Mouse (Mus musculus) brown adipose tissue, adult 24 weeks (tissue): Measurements from ENCODE around the gene Fam209. TPM values are rescaled to one million over a fixed set of nuclear protein-coding genes. Genes with fewer than 3 reads are reported as not detected.

Experiments
- H3K27ac ChIP-seq: fragments of 200-500 bp; replicated peaks from 2 replicates; pipeline ENCODE4 v1.5.1; 2012; ENCODE audit warnings: low read depth, mild to moderate bottlenecking, low read length
- H3K4me1 ChIP-seq: fragments of 200-500 bp; 2 replicates; pipeline ENCODE4 v1.6.1; 2012; ENCODE audit warnings: low read length, mixed read lengths; ENCODE audit not compliant: control insufficient read depth, insufficient read depth, insufficient read length
- H3K4me3 ChIP-seq: fragments of 200-500 bp; 2 replicates; pipeline ENCODE4 v1.5.1; 2012; ENCODE audit warnings: low read depth, mild to moderate bottlenecking, low read length, moderate library complexity; ENCODE audit not compliant: insufficient read depth
- polyA plus RNA-seq: library from polyadenylated mRNA; stranded (reverse); fragments of >200 nt; gene quantifications from 2 replicates; pipeline ENCODE4 v1.2.4, GENCODE M21; 2012; ENCODE audit not compliant: missing spikeins, insufficient read depth, insufficient read length

Fam209 gene
- polyA plus RNA-seq, 1 experiment: not detected

DNA sequence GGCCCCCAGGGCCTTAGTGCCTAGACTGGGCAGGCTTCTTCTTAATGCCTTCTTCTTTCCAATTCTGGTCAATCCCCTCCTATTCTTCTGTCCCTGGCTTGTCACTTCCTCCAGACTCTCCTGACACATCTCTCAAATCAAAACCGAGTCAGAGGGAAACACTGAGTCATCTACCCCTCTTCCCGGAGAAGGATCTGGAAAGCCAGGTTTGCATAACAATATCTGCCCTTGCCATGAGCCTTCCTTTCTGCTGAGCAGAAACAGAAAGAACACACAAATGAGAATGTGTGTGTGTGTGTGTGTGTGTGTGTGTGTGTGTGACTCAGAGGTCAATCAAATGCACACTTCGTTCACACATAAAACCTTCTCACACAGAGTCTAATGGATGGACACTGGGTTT is 26.5 kb downstream of the Fam209 start:
- Histone ChIP-seq H3K27ac (no peak overlapping the region), H3K4me3 (no peak overlapping the region), H3K4me1 (no peaks in the 10 kb centered on the region)

DNA sequence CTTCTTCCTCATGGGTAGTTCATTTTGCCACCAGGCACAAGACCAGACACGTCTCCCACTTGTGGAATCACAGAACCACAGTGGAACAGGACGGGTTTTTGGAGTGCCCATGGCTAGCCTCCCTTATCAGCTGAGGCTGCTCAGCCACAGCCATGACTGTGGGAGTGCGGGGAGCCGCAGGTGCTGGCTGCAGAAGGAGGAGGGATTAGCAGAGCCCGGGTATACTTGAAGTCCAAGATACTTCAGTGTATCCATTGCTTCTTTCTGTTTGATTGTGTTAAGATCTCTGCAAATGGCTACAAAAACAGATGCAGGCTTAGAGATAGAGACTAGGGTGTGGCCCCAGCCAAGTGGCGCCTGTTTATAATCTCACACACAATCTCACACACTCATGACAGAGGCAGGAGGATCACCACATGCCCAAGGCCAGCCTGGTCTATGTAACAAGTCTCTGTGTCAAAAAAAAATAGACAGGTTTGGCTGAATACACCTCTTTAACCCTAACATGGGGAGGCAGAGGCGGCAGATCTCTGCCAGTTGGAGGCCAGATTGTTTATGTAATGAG is 28.5 kb downstream of the Fam209 start:
- Histone ChIP-seq H3K4me1 (no peaks in the 10 kb centered on the region), H3K4me3 (no peak overlapping the region), H3K27ac (no peak overlapping the region)

GRCm38 (mm10) chr2:172501341-172501740 is 29.0 kb downstream of the Fam209 start:
- no peak overlapping the region for H3K27ac ChIP-seq
- H3K4me3 ChIP-seq: no peak overlapping the region
- H3K4me1 ChIP-seq: no peaks in the 10 kb centered on the region

DNA sequence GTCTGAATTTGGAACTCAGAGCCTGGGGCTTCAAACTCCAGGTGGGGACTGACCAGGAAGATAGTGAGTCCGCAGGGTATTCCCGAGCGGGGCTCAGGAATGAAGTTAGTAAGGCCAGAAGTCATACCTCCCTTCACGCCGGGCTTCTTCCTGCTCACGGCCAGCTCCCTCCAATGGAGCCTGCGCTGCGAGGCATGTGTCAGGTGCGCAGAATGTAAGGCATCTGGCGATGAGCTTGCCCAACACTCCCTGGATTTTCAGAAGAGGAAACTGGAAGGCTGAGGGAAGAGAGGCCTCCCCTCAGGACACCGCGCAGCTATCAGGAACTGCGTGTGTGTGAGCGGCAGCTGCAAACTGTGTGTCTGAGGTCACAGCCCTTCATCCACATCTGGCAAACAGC is 29.8 kb downstream of the Fam209 start:
- Histone ChIP-seq H3K4me1 (no peaks in the 10 kb centered on the region), H3K4me3 (no peak overlapping the region), H3K27ac (no peak overlapping the region)

GRCm38 (mm10) chr2:172506121-172506520 is 33.8 kb downstream of the Fam209 start:
- no peak overlapping the region for H3K4me3 ChIP-seq
- no peaks in the 10 kb centered on the region for H3K4me1 ChIP-seq
- H3K27ac ChIP-seq: no peak overlapping the region

GRCm38 (mm10) chr2:172510056-172510712 is 37.9 kb downstream of the Fam209 start:
- H3K4me1 ChIP-seq: no peaks in the 10 kb centered on the region
- no peak overlapping the region for H3K27ac ChIP-seq
- H3K4me3 ChIP-seq: no peak overlapping the region

DNA sequence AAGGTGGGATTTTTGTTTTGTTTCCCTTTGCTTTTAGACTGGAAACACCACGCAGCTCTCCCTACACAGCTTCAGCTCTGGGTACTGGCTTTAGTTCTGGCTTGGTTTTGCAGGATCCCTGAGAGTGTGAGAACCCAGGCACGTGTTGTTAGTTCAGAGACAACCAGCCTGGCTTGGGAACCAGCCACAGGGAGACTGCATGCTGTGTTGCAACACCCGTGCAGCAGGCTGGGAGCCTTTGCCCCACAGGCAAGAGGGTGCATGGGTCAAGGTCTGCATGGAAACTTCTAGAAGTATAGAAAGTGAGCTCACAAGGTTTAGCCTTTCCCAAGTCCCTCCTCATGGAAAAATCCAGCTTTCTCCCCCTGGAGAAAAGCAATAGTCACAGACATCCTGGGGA is 38.6 kb downstream of the Fam209 start:
- no peak overlapping the region for H3K4me3 ChIP-seq
- H3K27ac ChIP-seq: peak overlapping the region; percentile 65
- H3K4me1 ChIP-seq: no peaks in the 10 kb centered on the region

DNA sequence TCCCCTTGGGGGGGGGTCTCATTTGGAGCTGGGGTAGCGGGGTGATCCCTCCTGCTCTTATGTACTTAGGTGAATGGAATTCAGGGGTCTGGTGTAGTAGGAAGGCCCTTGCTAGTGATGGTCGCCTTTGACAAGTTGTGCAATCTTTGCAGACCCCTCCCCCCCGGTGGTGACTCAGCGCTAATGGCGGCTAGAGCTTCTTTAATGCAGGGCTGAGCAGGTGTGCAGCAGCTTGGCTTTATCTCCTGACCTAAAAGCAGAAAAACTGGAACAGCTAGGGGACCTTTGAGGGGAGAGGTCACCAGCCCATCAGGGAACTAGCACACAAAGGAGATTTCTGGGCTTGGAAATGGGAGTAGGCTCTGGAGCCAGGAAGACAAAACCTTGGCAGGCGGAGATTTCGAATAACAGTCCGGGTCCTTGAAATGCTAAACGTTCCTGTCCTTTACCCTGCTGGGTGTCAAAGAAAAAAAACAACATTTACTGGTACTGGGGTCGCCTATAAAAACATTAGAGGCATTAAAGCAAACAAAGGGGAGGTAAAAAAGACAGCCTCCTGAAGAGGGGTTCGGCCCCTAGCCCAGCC is 44.2 kb downstream of the Fam209 start:
- H3K4me3 ChIP-seq: no peak overlapping the region
- H3K4me1 ChIP-seq: peaks cover 2% of the 10 kb centered on the region; the same call in 1 of the 2 replicates
- no peak overlapping the region for H3K27ac ChIP-seq

GRCm38 (mm10) chr2:172520616-172521371 is 48.5 kb downstream of the Fam209 start:
- peaks cover 2% of the 10 kb centered on the region; the same call in 1 of the 2 replicates for H3K4me1 ChIP-seq
- no peak overlapping the region for H3K27ac ChIP-seq
- no peak overlapping the region for H3K4me3 ChIP-seq

- Histone ChIP-seq H3K27ac (no peak overlapping the region), H3K4me1 (no peaks in the 10 kb centered on the region), H3K4me3 (no peak overlapping the region)
Observed at GRCm38 (mm10) chr2:172522528-172522927, 50.2 kb downstream of the Fam209 start.

Other genes starting within 250 kb of the Fam209 start
- not detected in 2 replicates for gene Mc3r, start 224.0 kb upstream of the Fam209 start, polyA plus RNA-seq
- 8.7 and 14.8 TPM in 2 replicates for gene Fam210b, start 127.0 kb upstream of the Fam209 start, polyA plus RNA-seq
- 1.3 TPM in 1 of 2 replicates, not detected in the other for gene Aurka, start 102.0 kb upstream of the Fam209 start, polyA plus RNA-seq
- 12.8 and 13.6 TPM in 2 replicates for gene Cstf1, start 101.8 kb upstream of the Fam209 start, polyA plus RNA-seq
- 0.63 and 0.75 TPM in 2 replicates for gene Cass4, start 78.7 kb upstream of the Fam209 start, polyA plus RNA-seq
- 91.4 and 101 TPM in 2 replicates for gene Rtf2, start 32.0 kb upstream of the Fam209 start, polyA plus RNA-seq
- not detected in 2 replicates for gene Gcnt7, start 13.9 kb upstream of the Fam209 start, polyA plus RNA-seq
- not detected in 2 replicates for gene Tfap2c, start 77.1 kb downstream of the Fam209 start, polyA plus RNA-seq